Mouse (Mus musculus) cerebellum, adult 2 months (tissue): Measurements from ENCODE around the gene Smpd3.

Experiments used
- CTCF ChIP-seq: fragments of 200-500 bp; IDR thresholded peaks from 2 replicates; pipeline ENCODE4 v1.5.1; 2011; ENCODE audit warnings: low read depth, mild to moderate bottlenecking, control low read depth, low read length, moderate library complexity, borderline replicate concordance; ENCODE audit not compliant: insufficient read depth
- POLR2A ChIP-seq: fragments of 200-500 bp; IDR thresholded peaks from 2 replicates; pipeline ENCODE4 v1.6.1; 2011; ENCODE audit warnings: low read length, control low read depth, borderline replicate concordance; ENCODE audit not compliant: insufficient read depth

GRCm38 (mm10) chr8:106304321-106304720, 33.5 kb downstream of the Smpd3 start:
- TF ChIP-seq CTCF (no peak), POLR2A (no peak)
